Mouse (Mus musculus) megakaryocyte, embryonic 14.5 days (primary cell): ENCODE data around the gene Gpsm2. TPM values are rescaled to one million over a fixed set of nuclear protein-coding genes. Genes with fewer than 3 reads are reported as not detected.

Source experiments
- H3K27me3 ChIP-seq: replicated peaks from 2 replicates; pipeline ENCODE3; 2012; ENCODE audit warnings: inconsistent platforms
- H3K36me3 ChIP-seq: replicated peaks from 2 replicates; pipeline ENCODE3; 2012; ENCODE audit warnings: low read length, inconsistent platforms, mixed read lengths
- H3K4me1 ChIP-seq: 2 replicates; pipeline ENCODE4 v1.6.1; 2012; ENCODE audit warnings: inconsistent platforms
- H3K4me3 ChIP-seq: replicated peaks from 2 replicates; pipeline ENCODE3; 2012; ENCODE audit warnings: moderate library complexity, mild to moderate bottlenecking, inconsistent platforms
- H3K9me3 ChIP-seq: 2 replicates; pipeline ENCODE4 v1.6.1; 2012; ENCODE audit warnings: inconsistent platforms
- FLI1 ChIP-seq: IDR thresholded peaks from 2 replicates; pipeline ENCODE4 v1.6.1; 2012; ENCODE audit warnings: low read length, inconsistent platforms, mixed read lengths
- GATA1 ChIP-seq: IDR thresholded peaks from 3 replicates; pipeline ENCODE4 v1.6.1; 2012; ENCODE audit warnings: mixed read lengths, low read length, inconsistent platforms, borderline replicate concordance
- polyA plus RNA-seq: library from polyadenylated mRNA; stranded (reverse); fragments of >175 nt; gene quantifications from 2 replicates; pipeline ENCODE4 v1.2.3, GENCODE M21; 2012; ENCODE audit warnings: low replicate concordance; ENCODE audit not compliant: insufficient read depth

Gpsm2 gene
- polyA plus RNA-seq, 1 experiment, result 1.3 TPM

- no peaks in the 10 kb centered on the region for H3K36me3 ChIP-seq
- no peak overlapping the region for H3K4me3 ChIP-seq
- TF ChIP-seq FLI1 (no peak), GATA1 (no peak)
- H3K9me3 ChIP-seq, result peaks cover 11% of the 10 kb centered on the region
- peaks cover 3% of the 10 kb centered on the region; the same call in 1 of the 2 replicates for H3K4me1 ChIP-seq
- H3K27me3 ChIP-seq, result peaks cover 70% of the 10 kb centered on the region
Measured at GRCm38 (mm10) chr3:108757570-108757969, 35.5 kb upstream of the Gpsm2 start.

GRCm38 (mm10) chr3:108756131-108756530 is 34.0 kb upstream of the Gpsm2 start:
- H3K36me3 ChIP-seq, result no peaks in the 10 kb centered on the region
- H3K9me3 ChIP-seq, result peaks cover 11% of the 10 kb centered on the region
- H3K27me3 ChIP-seq, result peaks cover 73% of the 10 kb centered on the region
- no peak for TF ChIP-seq FLI1
- TF ChIP-seq GATA1, result no peak
- no peaks in the 10 kb centered on the region for H3K4me1 ChIP-seq
- H3K4me3 ChIP-seq, result no peak overlapping the region

- Histone ChIP-seq H3K4me3 (no peak overlapping the region), H3K9me3 (peaks cover 11% of the 10 kb centered on the region), H3K36me3 (no peaks in the 10 kb centered on the region), H3K27me3 (peaks cover 70% of the 10 kb centered on the region), H3K4me1 (no peaks in the 10 kb centered on the region)
- no peak for TF ChIP-seq GATA1
- no peak for TF ChIP-seq FLI1
Measured at GRCm38 (mm10) chr3:108755542-108755941, 33.4 kb upstream of the Gpsm2 start.

- no peak overlapping the region for H3K4me3 ChIP-seq
- no peak for TF ChIP-seq FLI1
- TF ChIP-seq GATA1, result no peak
Measured at GRCm38 (mm10) chr3:108754541-108754940, 32.4 kb upstream of the Gpsm2 start.

GRCm38 (mm10) chr3:108751691-108752090 is 29.6 kb upstream of the Gpsm2 start:
- Histone ChIP-seq H3K4me1 (no peaks in the 10 kb centered on the region), H3K36me3 (no peaks in the 10 kb centered on the region), H3K27me3 (peaks cover 49% of the 10 kb centered on the region), H3K9me3 (peaks cover 14% of the 10 kb centered on the region), H3K4me3 (no peak overlapping the region)
- no peak for TF ChIP-seq GATA1
- TF ChIP-seq FLI1, result no peak

More at GRCm38 (mm10) chr3:108754541-108754940, 32.4 kb upstream of the Gpsm2 start:
- H3K4me1 ChIP-seq, result no peaks in the 10 kb centered on the region
- peaks cover 69% of the 10 kb centered on the region for H3K27me3 ChIP-seq
- H3K9me3 ChIP-seq, result peaks cover 11% of the 10 kb centered on the region
- H3K36me3 ChIP-seq, result no peaks in the 10 kb centered on the region

- Histone ChIP-seq H3K4me1 (no peaks in the 10 kb centered on the region), H3K27me3 (peaks cover 51% of the 10 kb centered on the region), H3K9me3 (peaks cover 17% of the 10 kb centered on the region), H3K36me3 (no peaks in the 10 kb centered on the region), H3K4me3 (no peak overlapping the region)
- no peak for TF ChIP-seq GATA1
- no peak for TF ChIP-seq FLI1
Measured at GRCm38 (mm10) chr3:108751061-108751460, 29.0 kb upstream of the Gpsm2 start.

- TF ChIP-seq FLI1, result no peak
- no peak for TF ChIP-seq GATA1
- Histone ChIP-seq H3K36me3 (no peaks in the 10 kb centered on the region), H3K4me1 (no peaks in the 10 kb centered on the region), H3K27me3 (peaks cover 53% of the 10 kb centered on the region), H3K4me3 (no peak overlapping the region), H3K9me3 (peaks cover 14% of the 10 kb centered on the region)
Measured at GRCm38 (mm10) chr3:108744060-108744459, 22.0 kb upstream of the Gpsm2 start.

GRCm38 (mm10) chr3:108739045-108739708 is 17.1 kb upstream of the Gpsm2 start, which contains the start of gene Aknad1:
Gene Aknad1 (plus strand): TSS chr3:108739658.
- Histone ChIP-seq H3K4me1 (no peaks in the 10 kb centered on the region), H3K4me3 (no peak within 1 kb of the TSS), H3K27me3 (peaks cover 78% of the 10 kb centered on the region), H3K9me3 (peaks cover 21% of the 10 kb centered on the region), H3K36me3 (no peaks in the 10 kb centered on the region)
- TF ChIP-seq FLI1, result no peak
- no peak for TF ChIP-seq GATA1

GRCm38 (mm10) chr3:108737761-108738160 is 15.7 kb upstream of the Gpsm2 start:
- Histone ChIP-seq H3K36me3 (no peaks in the 10 kb centered on the region), H3K27me3 (peaks cover 79% of the 10 kb centered on the region), H3K4me1 (no peaks in the 10 kb centered on the region), H3K9me3 (peaks cover 13% of the 10 kb centered on the region), H3K4me3 (no peak overlapping the region)
- no peak for TF ChIP-seq GATA1
- TF ChIP-seq FLI1, result no peak

GRCm38 (mm10) chr3:108730316-108730715 is 8.2 kb upstream of the Gpsm2 start:
- Histone ChIP-seq H3K36me3 (no peaks in the 10 kb centered on the region), H3K4me3 (no peak overlapping the region), H3K4me1 (peaks cover 26% of the 10 kb centered on the region), H3K9me3 (peaks cover 34% of the 10 kb centered on the region), H3K27me3 (peaks cover 77% of the 10 kb centered on the region)
- no peak for TF ChIP-seq GATA1
- no peak for TF ChIP-seq FLI1
